Mouse (Mus musculus) urinary bladder, postnatal 10 days (tissue): ENCODE results near the gene Nop53.

Experiments
- DNase-seq: peaks from one replicate; pipeline ENCODE4 v3.0.0; 2022; ENCODE audit warnings: low spot score

Nop53 gene

GRCm38 (mm10) chr7:15945721-15946536 is at the start of gene Nop53:
Nop53 (minus strand) TSS chr7:15946074.
- peak; percentile 62 for DNase-seq

- DNase-seq: no peak
These were observed 47.9 kb upstream of the Nop53 start for GRCm38 (mm10) chr7:15993789-15994188.

- DNase-seq: no peak
These were observed 47.3 kb upstream of the Nop53 start for GRCm38 (mm10) chr7:15993152-15993551.

- no peak for DNase-seq
These were observed 45.9 kb upstream of the Nop53 start for GRCm38 (mm10) chr7:15991764-15992163.

GRCm38 (mm10) chr7:15987661-15988356 is 41.9 kb upstream of the Nop53 start:
- DNase-seq: no peak

- DNase-seq: no peak
These were observed 37.0 kb upstream of the Nop53 start for GRCm38 (mm10) chr7:15982729-15983407.

GRCm38 (mm10) chr7:15981538-15981937 is 35.7 kb upstream of the Nop53 start:
- DNase-seq: no peak

GRCm38 (mm10) chr7:15980246-15980645 is 34.4 kb upstream of the Nop53 start:
- DNase-seq: no peak

- no peak for DNase-seq
These were observed 30.0 kb upstream of the Nop53 start for GRCm38 (mm10) chr7:15975904-15976303.

- DNase-seq: no peak
These were observed 29.6 kb upstream of the Nop53 start for GRCm38 (mm10) chr7:15975451-15975850.

GRCm38 (mm10) chr7:15974712-15975111 is 28.8 kb upstream of the Nop53 start:
- no peak for DNase-seq

GRCm38 (mm10) chr7:15972247-15972646 is 26.4 kb upstream of the Nop53 start:
- no peak for DNase-seq

GRCm38 (mm10) chr7:15969674-15970073 is 23.8 kb upstream of the Nop53 start:
- DNase-seq: no peak

- no peak for DNase-seq
These were observed 22.4 kb upstream of the Nop53 start for GRCm38 (mm10) chr7:15968322-15968721.

- peak; percentile 50 for DNase-seq
These were observed 21.4 kb upstream of the Nop53 start, which contains the start of gene Ehd2 for GRCm38 (mm10) chr7:15967312-15967711. Ehd2 (minus strand) TSS chr7:15967567.

- DNase-seq: no peak
These were observed 20.6 kb upstream of the Nop53 start for GRCm38 (mm10) chr7:15966489-15966888.

- no peak for DNase-seq
These were observed 18.2 kb upstream of the Nop53 start for GRCm38 (mm10) chr7:15963798-15964652.

GRCm38 (mm10) chr7:15962311-15963288 is 16.7 kb upstream of the Nop53 start:
- peak; percentile 49 for DNase-seq

- DNase-seq: no peak
These were observed 15.9 kb upstream of the Nop53 start for GRCm38 (mm10) chr7:15961798-15962197.

GRCm38 (mm10) chr7:15961239-15961638 is 15.4 kb upstream of the Nop53 start:
- DNase-seq: no peak

GRCm38 (mm10) chr7:15960691-15961090 is 14.8 kb upstream of the Nop53 start:
- DNase-seq: no peak
